Mouse (Mus musculus) spleen, embryonic (tissue): ENCODE measurements around the gene Vmn1r12.
"Not testable (repeated sequence)": the region's sequence is repeated elsewhere in the genome, so short reads cannot be mapped to it uniquely, and the experiment has no call there.

Experiments
- CTCF ChIA-PET: fragments of 350-600 bp; sonication (Branson Sonifier 250); formaldehyde crosslinking; loops from one replicate; lab custom pipeline; 2022; lab: Charles Lee

The Vmn1r12 gene

DNA sequence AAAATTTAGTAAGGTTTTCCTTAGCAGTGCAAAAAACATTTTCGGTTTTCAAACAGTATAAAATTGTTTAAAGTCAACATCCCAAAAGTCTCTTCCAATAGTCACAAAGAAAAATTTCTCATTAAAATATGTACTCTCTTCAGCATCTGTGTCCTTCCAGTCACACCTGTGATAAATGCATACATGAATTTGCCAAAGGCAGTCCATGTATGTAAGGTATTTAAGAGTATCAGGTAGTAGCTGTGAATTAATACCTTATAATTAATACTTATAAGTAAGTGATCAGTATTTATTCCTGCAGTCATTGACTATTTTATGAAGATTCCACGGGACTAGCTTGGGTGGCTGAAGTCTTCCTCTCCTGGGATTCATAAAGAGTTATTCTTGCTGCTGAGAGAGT is at the start of gene Vmn1r12:
Gene Vmn1r12, plus strand, starts transcription at position 301 of the 400 bp plus-strand sequence.
- CTCF ChIA-PET: no interaction called here

DNA sequence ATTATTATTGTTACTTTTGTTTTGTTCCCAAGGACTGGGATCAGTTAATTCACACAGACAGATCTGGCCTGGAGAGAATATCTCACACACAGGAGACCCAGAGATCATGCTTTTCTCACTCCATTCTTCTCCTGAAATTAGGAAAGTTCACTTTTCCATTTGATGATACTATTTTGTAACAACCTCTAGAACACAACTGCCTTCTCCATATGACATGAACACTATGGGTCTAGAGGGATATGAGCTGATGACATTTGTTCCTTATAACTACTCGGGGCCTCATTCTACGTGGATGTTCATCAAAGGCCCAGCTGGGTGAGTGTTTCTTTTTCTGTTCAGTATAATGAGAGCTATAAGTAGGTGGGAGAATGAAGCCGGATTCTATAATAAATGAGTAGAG is 47.6 kb upstream of the Vmn1r12 start, which contains the start of gene Vmn1r10:
Gene Vmn1r10, plus strand, starts transcription at position 301 of the 400 bp plus-strand sequence.
- CTCF ChIA-PET: no interaction called here

DNA sequence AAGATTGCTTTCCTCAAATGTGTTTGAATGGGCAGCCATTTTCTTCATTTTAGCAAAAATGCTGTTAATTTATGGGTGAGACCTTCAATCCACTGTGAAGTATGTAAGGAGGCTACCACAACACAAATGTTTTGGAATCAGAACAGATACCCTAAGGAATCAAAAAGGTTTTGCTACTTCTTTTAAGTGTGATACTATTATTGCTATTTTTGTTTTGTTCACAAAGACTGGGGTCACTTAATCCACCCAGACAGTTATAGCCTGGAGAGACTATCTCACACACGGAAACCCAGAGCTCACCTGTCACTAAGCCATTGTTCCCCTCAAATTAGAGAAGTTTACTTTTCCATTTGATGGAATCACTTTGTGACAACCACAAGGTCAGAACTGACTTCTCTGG is 23.6 kb upstream of the Vmn1r12 start, which contains the start of gene Vmn1r11:
Gene Vmn1r11, plus strand, starts transcription at position 301 of the 400 bp plus-strand sequence.
- CTCF ChIA-PET: no interaction called here

DNA sequence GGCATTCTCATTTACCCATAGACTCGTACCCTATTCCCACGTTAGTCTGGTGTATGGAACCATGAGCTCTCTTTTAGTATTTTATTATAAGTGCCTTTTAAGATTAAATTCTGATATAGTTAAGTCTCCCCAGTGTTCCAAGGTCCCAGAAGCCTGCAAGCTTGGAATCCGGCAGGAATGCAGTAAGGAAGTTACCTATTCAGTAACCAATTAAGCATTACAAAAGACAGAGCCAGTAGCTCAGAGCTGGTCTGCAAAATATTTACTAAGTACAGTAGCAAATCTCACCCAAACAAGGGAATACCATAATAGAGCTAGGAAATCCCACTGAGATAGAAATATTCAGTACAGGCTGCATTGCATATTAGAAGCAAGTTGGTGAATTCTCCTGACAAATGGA is 33.3 kb downstream of the Vmn1r12 start:
- CTCF ChIA-PET: not testable (repeated sequence)

DNA sequence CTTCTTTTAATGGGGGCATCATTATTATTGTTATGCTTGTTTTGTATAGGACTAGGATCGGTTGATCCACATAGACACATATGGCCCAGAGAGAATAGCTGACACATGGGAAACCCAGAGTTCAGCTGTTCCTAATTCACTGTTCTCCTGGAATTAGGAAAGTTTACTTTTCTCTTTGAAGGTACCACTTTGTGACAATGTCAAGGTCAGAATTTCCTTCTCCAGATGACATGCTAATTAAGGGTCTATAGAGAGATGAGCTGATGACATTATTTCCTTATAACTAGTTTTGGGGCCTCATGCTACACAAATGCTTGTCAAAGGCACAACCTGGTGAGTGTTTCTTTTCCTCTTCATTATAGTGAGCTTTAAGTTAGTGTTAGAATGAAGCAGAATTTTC is 46.3 kb downstream of the Vmn1r12 start, which contains the start of gene Vmn1r13:
Gene Vmn1r13, plus strand, starts transcription at position 301 of the 400 bp plus-strand sequence.
- CTCF ChIA-PET: not testable (repeated sequence)
